ENCODE assay signal across 29 mouse cellular contexts in genomic region chr10:40868081-40868480, GRCm38 (mm10). TPM values are rescaled to one million over a fixed set of nuclear protein-coding genes. Genes with fewer than 3 reads are reported as not detected.
DNase-seq lines count a peak whose midpoint lies in the region; ATAC-seq and TF ChIP-seq lines count a peak whose summit lies in the region.
"Had no signal": no experiment of that assay in that cellular context is flagged by ENCODE, and none has a peak within 500 bp of the region (broad histone marks: within the 10 kb centered on the region; RNA-seq: fewer than 3 reads in every experiment).

No protein-coding gene starts in this region.

- H3K27me3 ChIP-seq in heart, postnatal 0 days (ENCODE audit: control insufficient read depth, insufficient read depth, low read length): no peaks in the 10 kb centered on the region
- no peaks in the 10 kb centered on the region for H3K27me3 ChIP-seq in heart, embryonic 10.5 days (ENCODE audit: insufficient read depth, poor library complexity, severe bottlenecking)
- no peaks in the 10 kb centered on the region for H3K27me3 ChIP-seq in midbrain, postnatal 0 days (ENCODE audit: insufficient read depth, low read length)
- H3K27me3 ChIP-seq: embryonic facial prominence, embryonic 15.5 days; forebrain, embryonic 12.5 days; limb, embryonic 13.5 days; lung, embryonic 15.5 days; midbrain, embryonic 12.5 days; neural tube, embryonic 13.5 days; stomach, embryonic 15.5 days had no signal

- 35% methylated on average over 2 of the region's 2 CpGs for WGBS in heart, postnatal 0 days
- 76% methylated on average over 2 of the region's 2 CpGs for WGBS in heart, embryonic 10.5 days
- WGBS in midbrain, postnatal 0 days: 93% methylated on average over 2 of the region's 2 CpGs

- 0 out of 2 replicates have a peak, but pooled peaks cover 12% of the 10 kb centered on the region for H3K4me1 ChIP-seq in heart, postnatal 0 days (ENCODE audit: control insufficient read depth, insufficient read depth)
- peaks cover 13% of the 10 kb centered on the region for H3K4me1 ChIP-seq in heart, embryonic 10.5 days
- H3K4me1 ChIP-seq in midbrain, postnatal 0 days (ENCODE audit: insufficient read depth, low read length): no peaks in the 10 kb centered on the region
- H3K4me1 ChIP-seq: embryonic facial prominence, embryonic 15.5 days; forebrain, embryonic 12.5 days; limb, embryonic 13.5 days; lung, embryonic 15.5 days; midbrain, embryonic 12.5 days; neural tube, embryonic 13.5 days; stomach, embryonic 15.5 days had no signal

- no peak overlapping the region for H3K4me3 ChIP-seq in heart, postnatal 0 days (ENCODE audit: low read depth, low read length)
- H3K4me3 ChIP-seq in heart, embryonic 10.5 days: no peak overlapping the region
- no peak overlapping the region for H3K4me3 ChIP-seq in midbrain, postnatal 0 days (ENCODE audit: low read depth, low read length)
- H3K4me3 ChIP-seq: embryonic facial prominence, embryonic 10.5 days; embryonic facial prominence, embryonic 15.5 days; forebrain, embryonic 12.5 days; left cerebral cortex, adult 2 months; limb, embryonic 13.5 days; lung, embryonic 15.5 days; midbrain, embryonic 12.5 days; neural tube, embryonic 13.5 days; stomach, embryonic 15.5 days had no signal

- H3K36me3 ChIP-seq in heart, postnatal 0 days (replicated peaks; ENCODE audit: control insufficient read depth, insufficient read depth, low read length): peaks cover 17% of the 10 kb centered on the region
- peaks cover 32% of the 10 kb centered on the region for H3K36me3 ChIP-seq in heart, embryonic 10.5 days
- no peaks in the 10 kb centered on the region for H3K36me3 ChIP-seq in midbrain, postnatal 0 days (ENCODE audit: insufficient read depth, low read length)

- peak; percentile 56 for DNase-seq in heart, postnatal 0 days (ENCODE audit: low spot score)
- no peak for DNase-seq in heart, embryonic 10.5 days (ENCODE audit: low spot score)
- DNase-seq in brain, adult 2 months (ENCODE audit: low read depth, low spot score): peak; percentile 67
- peak; percentile 65 for DNase-seq in cerebellum, adult 11-12 months
- DNase-seq in cerebellum, adult 9-11 months: peak; percentile 72
- no peak for DNase-seq in midbrain, postnatal 0 days (ENCODE audit: low spot score)
- DNase-seq: adrenal gland, postnatal 25 days; forebrain, postnatal 0 days; gastrocnemius, postnatal 14 days; kidney, adult 9 months; kidney, postnatal 10 days; right cerebral cortex, postnatal 25 days had no signal

- H3K27ac ChIP-seq in heart, postnatal 0 days (ENCODE audit: low read depth): 0 out of 2 replicates have a peak overlapping the region, but pooled peaks have one; percentile 43
- H3K27ac ChIP-seq in heart, embryonic 10.5 days: no peak overlapping the region
- no peak overlapping the region for H3K27ac ChIP-seq in midbrain, postnatal 0 days (ENCODE audit: low read depth, low read length)
- H3K27ac ChIP-seq: embryonic facial prominence, embryonic 10.5 days; embryonic facial prominence, embryonic 15.5 days; forebrain, embryonic 12.5 days; hindbrain, embryonic 14.5 days; left cerebral cortex, adult 2 months; limb, embryonic 13.5 days; lung, embryonic 15.5 days; midbrain, embryonic 12.5 days; neural tube, embryonic 13.5 days; stomach, embryonic 15.5 days had no signal

- H3K9me3 ChIP-seq in heart, postnatal 0 days (replicated peaks; ENCODE audit: control insufficient read depth, low read length): 0 out of 2 replicates have a peak, but pooled peaks cover 5% of the 10 kb centered on the region
- no peaks in the 10 kb centered on the region for H3K9me3 ChIP-seq in heart, embryonic 10.5 days
- H3K9me3 ChIP-seq in midbrain, postnatal 0 days (ENCODE audit: low read length): no peaks in the 10 kb centered on the region
- H3K9me3 ChIP-seq: embryonic facial prominence, embryonic 10.5 days; embryonic facial prominence, embryonic 15.5 days; forebrain, embryonic 12.5 days; lung, embryonic 15.5 days; midbrain, embryonic 12.5 days; stomach, embryonic 15.5 days had no signal

- H3K4me2 ChIP-seq in heart, postnatal 0 days (ENCODE audit: low read depth, low read length): no peak overlapping the region
- no peak overlapping the region for H3K4me2 ChIP-seq in midbrain, postnatal 0 days (ENCODE audit: low read depth, low read length, poor library complexity, severe bottlenecking)
- H3K4me2 ChIP-seq: embryonic facial prominence, embryonic 15.5 days; forebrain, embryonic 12.5 days; heart, embryonic 11.5 days; hindbrain, embryonic 14.5 days; limb, embryonic 13.5 days; liver, embryonic 11.5 days; lung, embryonic 15.5 days; midbrain, embryonic 12.5 days; neural tube, embryonic 13.5 days; stomach, embryonic 15.5 days had no signal

- no peak overlapping the region for H3K9ac ChIP-seq in heart, postnatal 0 days (replicated peaks; ENCODE audit: low read depth, low read length)
- no peak overlapping the region for H3K9ac ChIP-seq in midbrain, postnatal 0 days (replicated peaks; ENCODE audit: low read length, poor library complexity, severe bottlenecking)
- H3K9ac ChIP-seq: embryonic facial prominence, embryonic 15.5 days; forebrain, embryonic 12.5 days; forebrain, postnatal 0 days; hindbrain, embryonic 14.5 days; limb, embryonic 13.5 days; lung, embryonic 15.5 days; midbrain, embryonic 12.5 days; neural tube, embryonic 13.5 days; stomach, embryonic 15.5 days had no signal

- peak; percentile 81 for ATAC-seq in heart, postnatal 0 days (ENCODE audit: insufficient read depth, low read depth)
- no peak for ATAC-seq in midbrain, postnatal 0 days (ENCODE audit: low FRiP score)
- ATAC-seq in megakaryocyte-erythroid progenitor cell, adult 5-6 weeks (replicated peaks; ENCODE audit: low FRiP score, low TSS enrichment, poor library complexity, severe bottlenecking): no peak
- ATAC-seq: CD4-positive, CD25-positive, alpha-beta regulatory T cell, adult 4 months; forebrain, postnatal 0 days; intestine, postnatal 0 days had no signal

- TF ChIP-seq CTCF in heart, postnatal 0 days (IDR thresholded peaks at IDR 0.05; ENCODE audit: low read depth): no peak
- no peak for TF ChIP-seq CTCF in midbrain, postnatal 0 days (IDR thresholded peaks at IDR 0.05)

- TF ChIP-seq EP300 in heart, postnatal 0 days (IDR thresholded peaks at IDR 0.05; ENCODE audit: low read depth): no peak

RNA-seq across cellular contexts. Expression of gene Cdc40, which starts 15.0 kb away (rescaled TPM):
- total RNA-seq in heart, postnatal 0 days (2014; rRNA removed; ENCODE audit: low replicate concordance): 17.6 and 19.0 TPM in 2 replicates
- 17.1 and 18.0 TPM in 2 replicates for polyA plus RNA-seq in heart, postnatal 0 days (2015; fragmentation: Nextera tagmentation; extraction: Ambion mirVana)
- 27.3 and 31.7 TPM in 2 replicates for polyA plus RNA-seq in heart, embryonic 10.5 days (2016; fragmentation: Nextera tagmentation; extraction: Ambion mirVana)
- 19.8 and 20.0 TPM in 2 replicates for total RNA-seq in midbrain, postnatal 0 days (2014; rRNA removed)
- 12.7 and 13.7 TPM in 2 replicates for polyA plus RNA-seq in midbrain, postnatal 0 days (2015; fragmentation: Nextera tagmentation; extraction: Ambion mirVana)
- total RNA-seq in megakaryocyte-erythroid progenitor cell, adult 5-6 weeks (2014; fragmentation: Nextera tagmentation): 43.9 and 45.7 TPM in 2 replicates
- 26.6 and 26.9 TPM in 2 replicates for total RNA-seq in megakaryocyte-erythroid progenitor cell, adult 5-6 weeks (2017)

RNA-seq across cellular contexts. Expression of gene Wasf1, which starts 15.2 kb away (rescaled TPM):
- total RNA-seq in heart, postnatal 0 days (2014; rRNA removed; ENCODE audit: low replicate concordance): 0.66 and 1.8 TPM in 2 replicates
- 4.6 and 4.9 TPM in 2 replicates for polyA plus RNA-seq in heart, postnatal 0 days (2015; fragmentation: Nextera tagmentation; extraction: Ambion mirVana)
- polyA plus RNA-seq in heart, embryonic 10.5 days (2016; fragmentation: Nextera tagmentation; extraction: Ambion mirVana): 22.7 and 31.9 TPM in 2 replicates
- total RNA-seq in midbrain, postnatal 0 days (2014; rRNA removed): 28.4 and 30.4 TPM in 2 replicates
- polyA plus RNA-seq in midbrain, postnatal 0 days (2015; fragmentation: Nextera tagmentation; extraction: Ambion mirVana): 150 and 155 TPM in 2 replicates
- not detected in 2 replicates for total RNA-seq in megakaryocyte-erythroid progenitor cell, adult 5-6 weeks (2014; fragmentation: Nextera tagmentation)
- total RNA-seq in megakaryocyte-erythroid progenitor cell, adult 5-6 weeks (2017): not detected in 2 replicates
- total RNA-seq: granulocyte monocyte progenitor cell, adult 5-6 weeks; hematopoietic stem cell, adult 5-6 weeks had no signal

Comparison
In these comparisons a context has a peak if more than half of its experiments do, and no peak if none do; other contexts are left out.
1. DNase-seq: peak in heart, postnatal 0 days (single experiment), brain, adult 2 months (single experiment), cerebellum, adult 11-12 months (single experiment) and cerebellum, adult 9-11 months (single experiment); none in heart, embryonic 10.5 days (single experiment) and midbrain, postnatal 0 days (single experiment).
2. RNA of gene Wasf1, which starts 15.2 kb away (total RNA-seq): 28.4 to 30.4 TPM in midbrain, postnatal 0 days; 0.66 to 1.8 TPM in heart, postnatal 0 days and not detected in megakaryocyte-erythroid progenitor cell, adult 5-6 weeks; every median in the first group is over 10 times any median in the second.